Mouse (Mus musculus) hindbrain, embryonic 15.5 days (tissue): ENCODE measurements at regions not wholly inside any gene's neighbourhood (a gene's known extent, or its start where the extent isn't known, plus 50 kb on each side); places are given as distances from the start of the nearest gene placed in this dataset.

Source experiments
- ATAC-seq: fragments of 200-750 bp; cut with Nextera tagmentation; 2 replicates; pipeline ENCODE4 v1.8.0; 2017; ENCODE audit warnings: low read depth, moderate number of reproducible peaks, moderate TSS enrichment; ENCODE audit not compliant: low FRiP score
- H3K27ac ChIP-seq: fragments of 300-500 bp; sonication (generic); replicated peaks from 2 replicates; pipeline ENCODE4 v1.5.1; 2015; ENCODE audit warnings: mild to moderate bottlenecking, inconsistent platforms
- H3K27me3 ChIP-seq: fragments of 300-500 bp; sonication (generic); 2 replicates; pipeline ENCODE4 v1.6.1; 2015; ENCODE audit warnings: control low read depth, inconsistent platforms
- H3K36me3 ChIP-seq: fragments of 300-500 bp; sonication (generic); 2 replicates; pipeline ENCODE4 v1.6.1; 2015; ENCODE audit warnings: control low read depth, inconsistent platforms
- H3K4me1 ChIP-seq: fragments of 300-500 bp; sonication (generic); replicated peaks from 2 replicates; pipeline ENCODE4 v1.6.1; 2015; ENCODE audit warnings: control low read depth, inconsistent platforms
- H3K4me2 ChIP-seq: fragments of 300-500 bp; sonication (generic); 2 replicates; pipeline ENCODE4 v1.6.1; 2015; ENCODE audit warnings: moderate library complexity, mild to moderate bottlenecking, inconsistent platforms
- H3K4me3 ChIP-seq: fragments of 300-500 bp; sonication (generic); 2 replicates; pipeline ENCODE4 v1.5.1; 2015; ENCODE audit warnings: mild to moderate bottlenecking, inconsistent platforms
- H3K9ac ChIP-seq: fragments of 300-500 bp; sonication (generic); 2 replicates; pipeline ENCODE4 v1.6.1; 2015; ENCODE audit warnings: inconsistent platforms
- H3K9me3 ChIP-seq: fragments of 300-500 bp; sonication (generic); 2 replicates; pipeline ENCODE4 v1.6.1; 2016; ENCODE audit warnings: control low read depth, inconsistent platforms
- WGBS: fragments of 180-500 bp; shearing (Covaris S2); methylation state at CpG from one replicate; pipeline ENCODE4 v1.1.7; 2015; 5-methylcytosine and 5-hydroxymethylcytosine counted together

- H3K9ac ChIP-seq: no peak overlapping the region
- H3K27ac ChIP-seq: no peak overlapping the region
- ATAC-seq: no peak
- H3K9me3 ChIP-seq: no peaks in the 10 kb centered on the region
- H3K4me1 ChIP-seq: no peaks in the 10 kb centered on the region
- 91% methylated on average over 5 of the region's 5 CpGs for WGBS
- H3K4me2 ChIP-seq: no peak overlapping the region
- H3K36me3 ChIP-seq: no peaks in the 10 kb centered on the region
- no peak overlapping the region for H3K4me3 ChIP-seq
- no peaks in the 10 kb centered on the region for H3K27me3 ChIP-seq
These were observed 122.9 kb upstream of the Cpm start for GRCm38 (mm10) chr10:117506252-117506992.

- Histone ChIP-seq H3K4me2 (no peak overlapping the region), H3K4me1 (no peaks in the 10 kb centered on the region), H3K9ac (no peak overlapping the region), H3K27me3 (no peaks in the 10 kb centered on the region), H3K36me3 (no peaks in the 10 kb centered on the region), H3K9me3 (no peaks in the 10 kb centered on the region), H3K27ac (no peak overlapping the region), H3K4me3 (no peak overlapping the region)
- WGBS: 88% methylated on average over 4 of the region's 4 CpGs
- no peak for ATAC-seq
These were observed 123.8 kb upstream of the Cpm start for GRCm38 (mm10) chr10:117505529-117505928.

DNA sequence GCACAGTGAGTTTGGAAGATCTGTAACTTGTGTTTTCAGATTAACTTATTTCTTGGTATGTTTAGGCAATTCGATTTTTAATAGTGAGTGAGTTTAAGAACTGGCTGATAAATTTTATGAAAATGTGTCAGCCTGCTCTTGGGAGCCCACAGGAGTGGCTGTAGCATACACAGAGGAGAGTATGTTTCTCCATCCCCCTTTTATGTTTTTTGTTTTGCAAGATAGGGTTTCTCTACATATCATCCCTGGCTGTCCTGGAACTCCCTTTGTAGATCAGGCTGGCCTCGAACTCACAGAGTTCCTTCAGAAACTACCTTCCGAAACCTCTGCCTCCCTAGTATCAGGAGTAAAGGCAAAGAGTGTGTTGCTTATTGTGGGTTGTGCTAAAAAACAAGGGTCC is 124.2 kb upstream of the Cpm start:
- H3K4me2 ChIP-seq: no peak overlapping the region
- H3K4me1 ChIP-seq: no peaks in the 10 kb centered on the region
- H3K9me3 ChIP-seq: no peaks in the 10 kb centered on the region
- no peak overlapping the region for H3K4me3 ChIP-seq
- H3K9ac ChIP-seq: no peak overlapping the region
- no peak for ATAC-seq
- H3K27me3 ChIP-seq: no peaks in the 10 kb centered on the region
- H3K36me3 ChIP-seq: no peaks in the 10 kb centered on the region
- no peak overlapping the region for H3K27ac ChIP-seq
- WGBS: 93% methylated on average over 3 of the region's 3 CpGs

DNA sequence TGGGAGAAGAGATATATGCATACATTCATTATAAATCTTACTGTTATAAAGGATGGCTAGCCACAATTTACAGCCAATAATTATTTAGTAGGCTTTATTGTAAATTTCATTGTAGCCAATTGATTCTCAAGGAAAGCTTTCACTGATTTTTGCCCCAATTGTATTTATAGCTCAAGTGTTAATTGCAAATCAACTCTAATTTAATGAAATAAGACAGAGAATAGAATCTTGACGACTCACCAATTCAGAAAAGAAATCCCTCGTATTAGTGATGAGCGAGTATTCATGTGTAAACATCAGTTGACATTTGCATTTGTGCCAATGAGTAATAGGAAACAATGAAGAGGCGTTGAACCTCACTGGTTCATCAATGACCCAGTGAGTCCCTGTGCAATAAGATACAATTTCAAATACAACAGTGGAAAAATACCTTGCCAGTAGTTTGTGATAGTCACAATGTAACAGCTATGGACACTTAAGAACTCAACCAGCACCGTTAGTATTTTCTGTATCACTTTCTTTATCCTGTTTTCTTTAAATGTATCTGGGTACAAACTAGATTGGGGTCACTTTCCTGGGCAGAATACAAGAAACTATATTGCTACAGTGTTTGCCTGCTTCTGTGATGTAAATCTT is 124.6 kb upstream of the Cpsf6 start:
- H3K4me3 ChIP-seq: no peak overlapping the region
- H3K9ac ChIP-seq: no peak overlapping the region
- no peak overlapping the region for H3K27ac ChIP-seq
- no peaks in the 10 kb centered on the region for H3K36me3 ChIP-seq
- no peaks in the 10 kb centered on the region for H3K9me3 ChIP-seq
- WGBS: 67% methylated on average over 5 of the region's 5 CpGs
- no peak for ATAC-seq
- no peaks in the 10 kb centered on the region for H3K27me3 ChIP-seq
- H3K4me2 ChIP-seq: no peak overlapping the region
- no peaks in the 10 kb centered on the region for H3K4me1 ChIP-seq

GRCm38 (mm10) chr10:117503222-117504184 is 123.7 kb upstream of the Cpsf6 start:
- H3K27ac ChIP-seq: no peak overlapping the region
- no peak overlapping the region for H3K4me2 ChIP-seq
- no peaks in the 10 kb centered on the region for H3K27me3 ChIP-seq
- H3K4me3 ChIP-seq: no peak overlapping the region
- H3K36me3 ChIP-seq: no peaks in the 10 kb centered on the region
- 76% methylated on average over 22 of the region's 22 CpGs for WGBS
- ATAC-seq: no peak
- no peaks in the 10 kb centered on the region for H3K9me3 ChIP-seq
- no peak overlapping the region for H3K9ac ChIP-seq
- H3K4me1 ChIP-seq: no peaks in the 10 kb centered on the region

GRCm38 (mm10) chr10:117502731-117503130 is 122.9 kb upstream of the Cpsf6 start:
- Histone ChIP-seq H3K9me3 (no peaks in the 10 kb centered on the region), H3K4me3 (no peak overlapping the region), H3K36me3 (no peaks in the 10 kb centered on the region), H3K4me1 (no peaks in the 10 kb centered on the region), H3K27me3 (no peaks in the 10 kb centered on the region), H3K4me2 (no peak overlapping the region), H3K27ac (no peak overlapping the region), H3K9ac (no peak overlapping the region)
- 92% methylated on average over 9 of the region's 9 CpGs for WGBS
- no peak for ATAC-seq

DNA sequence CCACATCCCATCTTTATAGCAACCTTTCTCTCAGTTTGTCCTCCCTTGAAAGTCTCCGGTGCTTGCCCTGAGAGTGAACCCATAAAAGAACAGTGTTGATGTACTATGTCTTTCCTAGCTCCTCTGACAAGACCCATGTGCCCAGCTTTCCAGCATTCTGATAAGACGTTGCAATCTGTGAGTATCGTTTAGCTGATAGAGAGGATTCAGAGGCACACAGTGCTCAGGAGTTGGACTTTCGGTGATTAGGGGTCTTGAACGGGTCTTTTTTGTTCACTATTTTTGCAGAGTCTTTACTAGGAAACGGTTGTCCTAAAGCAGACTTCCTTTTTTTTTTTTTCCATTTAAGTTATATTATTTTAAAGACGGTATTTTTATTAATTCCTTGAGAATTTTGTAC is 122.3 kb upstream of the Cpsf6 start:
- H3K27ac ChIP-seq: no peak overlapping the region
- no peak overlapping the region for H3K4me3 ChIP-seq
- H3K9me3 ChIP-seq: no peaks in the 10 kb centered on the region
- no peak overlapping the region for H3K4me2 ChIP-seq
- ATAC-seq: no peak
- 95% methylated on average over 7 of the region's 7 CpGs for WGBS
- no peaks in the 10 kb centered on the region for H3K36me3 ChIP-seq
- H3K9ac ChIP-seq: no peak overlapping the region
- no peaks in the 10 kb centered on the region for H3K27me3 ChIP-seq
- no peaks in the 10 kb centered on the region for H3K4me1 ChIP-seq

GRCm38 (mm10) chr10:117501426-117501825 is 121.6 kb upstream of the Cpsf6 start:
- H3K4me2 ChIP-seq: no peak overlapping the region
- WGBS: 91% methylated on average over 1 of the region's 1 CpGs
- H3K4me3 ChIP-seq: no peak overlapping the region
- H3K9me3 ChIP-seq: no peaks in the 10 kb centered on the region
- no peaks in the 10 kb centered on the region for H3K27me3 ChIP-seq
- H3K4me1 ChIP-seq: no peaks in the 10 kb centered on the region
- no peak overlapping the region for H3K27ac ChIP-seq
- H3K36me3 ChIP-seq: no peaks in the 10 kb centered on the region
- H3K9ac ChIP-seq: no peak overlapping the region
- ATAC-seq: no peak

DNA sequence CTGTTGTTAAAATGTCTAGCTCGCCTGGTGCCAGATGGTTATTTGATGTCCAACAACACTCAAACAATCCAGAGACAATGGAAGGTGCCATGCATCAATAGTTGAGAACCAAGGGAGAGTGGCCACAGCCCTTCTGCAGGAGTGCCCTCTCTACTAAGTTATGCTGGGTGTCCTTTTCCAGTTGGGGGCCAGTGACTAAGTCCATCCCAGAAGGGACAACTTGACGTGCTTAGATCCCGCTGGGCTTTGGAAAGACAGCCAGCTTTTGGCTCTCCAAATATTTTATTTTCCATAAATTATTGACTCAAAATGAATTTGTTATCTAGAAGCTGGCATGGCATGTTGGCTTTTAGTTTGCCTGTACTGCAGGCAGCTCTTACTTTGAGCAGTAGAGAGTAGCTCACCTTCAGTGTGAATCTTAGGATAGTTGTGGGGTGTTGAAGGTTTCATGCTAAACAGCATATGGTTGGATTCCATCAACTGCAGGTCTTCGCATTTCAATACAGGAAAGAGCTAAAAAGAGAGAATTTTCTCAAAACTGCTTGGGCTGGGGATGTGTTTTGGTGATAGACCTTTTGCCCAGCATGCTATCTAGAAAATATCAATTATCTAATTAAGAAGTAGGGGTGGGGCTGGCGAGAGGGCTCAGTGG is 120.8 kb upstream of the Cpsf6 start:
- Histone ChIP-seq H3K9me3 (no peaks in the 10 kb centered on the region), H3K27me3 (no peaks in the 10 kb centered on the region), H3K9ac (no peak overlapping the region), H3K27ac (no peak overlapping the region), H3K4me3 (no peak overlapping the region), H3K4me2 (no peak overlapping the region), H3K4me1 (no peaks in the 10 kb centered on the region), H3K36me3 (no peaks in the 10 kb centered on the region)
- WGBS: 74% methylated on average over 5 of the region's 5 CpGs
- no peak for ATAC-seq

GRCm38 (mm10) chr10:117499864-117500453 is 120.1 kb upstream of the Cpsf6 start:
- 68% methylated on average over 6 of the region's 6 CpGs for WGBS

GRCm38 (mm10) chr10:117499177-117499863 is 119.5 kb upstream of the Cpsf6 start:
- Histone ChIP-seq H3K9me3 (no peaks in the 10 kb centered on the region), H3K36me3 (no peaks in the 10 kb centered on the region), H3K4me1 (no peaks in the 10 kb centered on the region), H3K4me2 (no peak overlapping the region), H3K27me3 (no peaks in the 10 kb centered on the region), H3K9ac (no peak overlapping the region), H3K27ac (no peak overlapping the region), H3K4me3 (no peak overlapping the region)
- no peak for ATAC-seq
- 95% methylated on average over 8 of the region's 8 CpGs for WGBS

More at GRCm38 (mm10) chr10:117499864-117500453, 120.1 kb upstream of the Cpsf6 start:
- Histone ChIP-seq H3K36me3 (no peaks in the 10 kb centered on the region), H3K9me3 (no peaks in the 10 kb centered on the region), H3K4me1 (no peaks in the 10 kb centered on the region), H3K4me3 (no peak overlapping the region), H3K27ac (no peak overlapping the region), H3K27me3 (no peaks in the 10 kb centered on the region), H3K4me2 (no peak overlapping the region), H3K9ac (no peak overlapping the region)
- ATAC-seq: no peak
